10 mouse cellular contexts compared by ENCODE assay signal in genomic region chr2:107945837-107946451, GRCm38 (mm10).
DNase-seq lines count a peak whose midpoint lies in the region; ATAC-seq lines count a peak whose summit lies in the region.
"Had no signal": no experiment of that assay in that cellular context is flagged by ENCODE, and none has a peak within 500 bp of the region (broad histone marks: within the 10 kb centered on the region; RNA-seq: fewer than 3 reads in every experiment).

No protein-coding gene starts in this region.

- intact Hi-C loops in heart, postnatal 25 days (cut with DNase I), result no loop called here

- 11% methylated on average over 3 of the region's 3 CpGs for WGBS in embryonic facial prominence, embryonic 11.5 days
- WGBS in midbrain, embryonic 10.5 days, result 4% methylated on average over 3 of the region's 3 CpGs

- peak; percentile 78 for ATAC-seq in embryonic facial prominence, embryonic 11.5 days (replicated peaks; ENCODE audit: insufficient number of reproducible peaks, low FRiP score, low TSS enrichment, low read depth)
- no peak for ATAC-seq in erythroid progenitor cell, adult 5-6 weeks (replicated peaks; ENCODE audit: low FRiP score, poor library complexity, severe bottlenecking)

- H3K27me3 ChIP-seq in embryonic facial prominence, embryonic 11.5 days (ENCODE audit: control insufficient read depth, insufficient read depth, low read length), result no peaks in the 10 kb centered on the region
- no peaks in the 10 kb centered on the region for H3K27me3 ChIP-seq in midbrain, embryonic 10.5 days (ENCODE audit: low read depth, poor library complexity, severe bottlenecking)
- H3K27me3 ChIP-seq: stomach, embryonic 15.5 days had no signal

- DNase-seq in heart, postnatal 4 days, result peak; percentile 40
- DNase-seq in heart, postnatal 25 days (ENCODE audit: low spot score), result no peak
- peak; percentile 81 for DNase-seq in 3T3-L1 (ENCODE audit: low read depth, low spot score)
- DNase-seq in adrenal gland, postnatal 14 days, result peak; percentile 28
- DNase-seq in embryonic facial prominence, embryonic 11.5 days (ENCODE audit: low spot score), result peak; percentile 62
- DNase-seq in midbrain, embryonic 10.5 days (ENCODE audit: low spot score), result peak; percentile 59
- no peak for DNase-seq in natural killer cell, adult 2 months (ENCODE audit: low spot score in 2 of 2)

- H3K4me1 ChIP-seq in embryonic facial prominence, embryonic 11.5 days (ENCODE audit: control insufficient read depth, insufficient read depth, low read length), result no peaks in the 10 kb centered on the region
- H3K4me1 ChIP-seq in midbrain, embryonic 10.5 days, result peaks cover 9% of the 10 kb centered on the region; the same call in 1 of the 2 replicates
- H3K4me1 ChIP-seq: stomach, embryonic 15.5 days had no signal

- H3K27ac ChIP-seq in embryonic facial prominence, embryonic 11.5 days (replicated peaks; ENCODE audit: low read depth, low read length), result no peak overlapping the region
- H3K27ac ChIP-seq in midbrain, embryonic 10.5 days (replicated peaks), result no peak overlapping the region
- H3K27ac ChIP-seq: liver, embryonic 14.5 days; stomach, embryonic 15.5 days had no signal

- H3K9me3 ChIP-seq in embryonic facial prominence, embryonic 11.5 days (replicated peaks; ENCODE audit: control insufficient read depth, low read length), result no peaks in the 10 kb centered on the region
- H3K9me3 ChIP-seq in midbrain, embryonic 10.5 days (replicated peaks), result no peaks in the 10 kb centered on the region
- H3K9me3 ChIP-seq: stomach, embryonic 15.5 days had no signal

- no peak overlapping the region for H3K9ac ChIP-seq in embryonic facial prominence, embryonic 11.5 days (replicated peaks; ENCODE audit: low read length)
- H3K9ac ChIP-seq: liver, embryonic 14.5 days; stomach, embryonic 15.5 days had no signal

- H3K4me3 ChIP-seq in embryonic facial prominence, embryonic 11.5 days (ENCODE audit: low read depth, low read length), result no peak overlapping the region
- H3K4me3 ChIP-seq in midbrain, embryonic 10.5 days, result no peak overlapping the region
- H3K4me3 ChIP-seq: stomach, embryonic 15.5 days had no signal

- no peaks in the 10 kb centered on the region for H3K36me3 ChIP-seq in embryonic facial prominence, embryonic 11.5 days (replicated peaks; ENCODE audit: control insufficient read depth, insufficient read depth, low read depth, low read length)
- no peaks in the 10 kb centered on the region for H3K36me3 ChIP-seq in midbrain, embryonic 10.5 days
- H3K36me3 ChIP-seq: stomach, embryonic 15.5 days had no signal

- H3K4me2 ChIP-seq in embryonic facial prominence, embryonic 11.5 days (ENCODE audit: low read depth, low read length), result no peak overlapping the region
- H3K4me2 ChIP-seq: stomach, embryonic 15.5 days had no signal

Comparison
In these comparisons a context has a peak if more than half of its experiments do, and no peak if none do; other contexts are left out.
1. DNase-seq: peak in heart, postnatal 4 days (single experiment), 3T3-L1 (single experiment), adrenal gland, postnatal 14 days (single experiment), embryonic facial prominence, embryonic 11.5 days (single experiment) and midbrain, embryonic 10.5 days (single experiment); none in heart, postnatal 25 days (single experiment) and natural killer cell, adult 2 months (0 of 2).